ENCODE assay signal across 8 mouse cellular contexts in the genomic region with DNA sequence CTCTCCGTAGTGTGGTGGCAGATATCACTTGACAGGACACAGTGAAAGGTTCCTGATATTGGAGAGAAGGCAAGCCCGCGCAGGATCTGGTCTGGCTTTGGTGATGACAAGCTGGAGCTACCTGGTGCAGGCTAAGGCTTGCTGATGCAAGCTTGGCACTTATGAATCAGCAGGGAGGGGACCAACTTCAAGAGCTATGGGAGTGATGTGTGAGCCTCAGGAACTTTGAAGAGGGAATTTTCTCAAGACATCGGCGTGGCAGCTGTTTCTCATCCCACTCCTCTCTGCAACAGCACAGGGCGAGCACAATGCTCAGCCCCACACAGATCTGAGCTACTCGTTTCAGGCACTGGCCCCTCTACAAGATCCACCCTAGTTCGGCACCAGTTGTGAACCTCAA. TPM values are rescaled to one million over a fixed set of nuclear protein-coding genes. Genes with fewer than 3 reads are reported as not detected.
DNase-seq lines count a peak whose midpoint lies in the region; ATAC-seq and TF ChIP-seq lines count a peak whose summit lies in the region.

TSS of gene Hagh (plus strand) at position 302 of the 400 bp plus-strand sequence.

- H3K9ac ChIP-seq in forebrain, postnatal 0 days: no peak within 1 kb of the TSS
- H3K9ac ChIP-seq in hindbrain, embryonic 13.5 days: no peak within 1 kb of the TSS; the same call in 1 of the 2 replicates
- no peak within 1 kb of the TSS for H3K9ac ChIP-seq in liver, embryonic 15.5 days

- no peaks in the 10 kb centered on the region for H3K36me3 ChIP-seq in forebrain, postnatal 0 days (ENCODE audit: insufficient read depth)
- no peaks in the 10 kb centered on the region for H3K36me3 ChIP-seq in hindbrain, embryonic 13.5 days
- no peaks in the 10 kb centered on the region for H3K36me3 ChIP-seq in liver, embryonic 15.5 days (replicated peaks)

- 72% methylated on average over 8 of the region's 8 CpGs for WGBS in forebrain, postnatal 0 days
- 73% methylated on average over 8 of the region's 8 CpGs for WGBS in hindbrain, embryonic 13.5 days
- WGBS in liver, embryonic 15.5 days (ENCODE audit: insufficient replicate concordance): 61% methylated on average over 8 of the region's 8 CpGs

- no peaks in the 10 kb centered on the region; the same call in 1 of the 2 replicates for H3K27me3 ChIP-seq in forebrain, postnatal 0 days (ENCODE audit: insufficient read depth, low read length)
- peaks cover 27% of the 10 kb centered on the region for H3K27me3 ChIP-seq in hindbrain, embryonic 13.5 days
- H3K27me3 ChIP-seq in liver, embryonic 15.5 days: peaks cover 39% of the 10 kb centered on the region

- H3K4me3 ChIP-seq in forebrain, postnatal 0 days (ENCODE audit: low read depth, low read length): no peak within 1 kb of the TSS
- H3K4me3 ChIP-seq in hindbrain, embryonic 13.5 days: no peak within 1 kb of the TSS
- H3K4me3 ChIP-seq in liver, embryonic 15.5 days (replicated peaks): no peak within 1 kb of the TSS

- no peak within 1 kb of the TSS for H3K4me2 ChIP-seq in forebrain, postnatal 0 days (ENCODE audit: low read depth)
- no peak within 1 kb of the TSS for H3K4me2 ChIP-seq in hindbrain, embryonic 13.5 days
- no peak within 1 kb of the TSS for H3K4me2 ChIP-seq in liver, embryonic 15.5 days

- no peak within 1 kb of the TSS for H3K27ac ChIP-seq in forebrain, postnatal 0 days (ENCODE audit: low read depth, low read length)
- H3K27ac ChIP-seq in hindbrain, embryonic 13.5 days: no peak within 1 kb of the TSS
- H3K27ac ChIP-seq in liver, embryonic 15.5 days (replicated peaks): no peak within 1 kb of the TSS

- H3K9me3 ChIP-seq in forebrain, postnatal 0 days (ENCODE audit: low read length): no peaks in the 10 kb centered on the region
- H3K9me3 ChIP-seq in hindbrain, embryonic 13.5 days: no peaks in the 10 kb centered on the region
- no peaks in the 10 kb centered on the region for H3K9me3 ChIP-seq in liver, embryonic 15.5 days (replicated peaks)

- TF ChIP-seq CTCF in forebrain, postnatal 0 days (IDR thresholded peaks at IDR 0.05; ENCODE audit: low read depth): no peak

- ATAC-seq in forebrain, postnatal 0 days: no peak
- ATAC-seq in hindbrain, embryonic 13.5 days (ENCODE audit: low FRiP score): no peak
- ATAC-seq in liver, embryonic 15.5 days (ENCODE audit: insufficient read depth): no peak

- H3K4me1 ChIP-seq in forebrain, postnatal 0 days (ENCODE audit: insufficient read depth): no peaks in the 10 kb centered on the region
- H3K4me1 ChIP-seq in hindbrain, embryonic 13.5 days (replicated peaks): no peaks in the 10 kb centered on the region
- H3K4me1 ChIP-seq in liver, embryonic 15.5 days (replicated peaks): peaks cover 10% of the 10 kb centered on the region; the same call in 1 of the 2 replicates

- peak in 1 of 2 experiments; percentile 23 for DNase-seq in frontal cortex, adult 2 months (ENCODE audit: extremely low spot score in 1 of 2, low spot score in 1 of 2)
- DNase-seq in frontal cortex, postnatal 25 days (ENCODE audit: low spot score in 2 of 2): no peak
- DNase-seq in adrenal gland, adult 2 months: no peak
- no peak for DNase-seq in forebrain, postnatal 0 days
- DNase-seq in urinary bladder, postnatal 36 days (ENCODE audit: low spot score in 2 of 2): peak; percentile 62 to 68
- no peak for DNase-seq in cerebellum, adult 9-11 months

RNA-seq across cellular contexts. Expression of gene Hagh, which starts in this region (rescaled TPM):
- 125 and 142 TPM in 2 replicates for polyA plus RNA-seq in frontal cortex, adult 2 months (2012; rRNA removed)
- 100 to 1,000 TPM; 102 to 123 TPM for total RNA-seq in adrenal gland, adult 2 months (2021)
- 115 and 137 TPM in 2 replicates for polyA plus RNA-seq in adrenal gland, adult 2 months (2012; rRNA removed)
- total RNA-seq in forebrain, postnatal 0 days (2014; rRNA removed): 62.0 and 62.8 TPM in 2 replicates
- polyA plus RNA-seq in forebrain, postnatal 0 days (2015; fragmentation: Nextera tagmentation; extraction: Ambion mirVana): 61.6 and 66.6 TPM in 2 replicates
- 49.7 and 51.7 TPM in 2 replicates for polyA plus RNA-seq in hindbrain, embryonic 13.5 days (2015; fragmentation: Nextera tagmentation; extraction: Ambion mirVana)
- polyA plus RNA-seq in liver, embryonic 15.5 days (2015; fragmentation: Nextera tagmentation; extraction: Ambion mirVana): 117 and 135 TPM in 2 replicates

Comparison
In these comparisons a context has a peak if more than half of its experiments do, and no peak if none do; other contexts are left out.
1. DNase-seq: peak in urinary bladder, postnatal 36 days (2 of 2); none in frontal cortex, postnatal 25 days (0 of 2), adrenal gland, adult 2 months (single experiment), forebrain, postnatal 0 days (single experiment) and cerebellum, adult 9-11 months (single experiment).